Mouse (Mus musculus) lung, postnatal 0 days (tissue): ENCODE data around the gene Sltm. TPM values are rescaled to one million over a fixed set of nuclear protein-coding genes. Genes with fewer than 3 reads are reported as not detected.
"Not testable (repeated sequence)": the region's sequence is repeated elsewhere in the genome, so short reads cannot be mapped to it uniquely, and the experiment has no call there.

Source experiments
- ATAC-seq: fragments of 200-750 bp; cut with Nextera tagmentation; 2 replicates; pipeline ENCODE4 v1.8.0; 2017; ENCODE audit warnings: moderate library complexity
- DNase-seq: peaks from one replicate; pipeline ENCODE4 v3.0.0-alpha.2; 2016; ENCODE audit warnings: low spot score
- H3K27ac ChIP-seq: fragments of 300-500 bp; sonication (generic); 2 replicates; pipeline ENCODE4 v1.5.1; 2014; ENCODE audit warnings: antibody characterized with exemption, mild to moderate bottlenecking, low read length, mixed read lengths
- H3K27me3 ChIP-seq: fragments of 300-500 bp; sonication (generic); replicated peaks from 2 replicates; pipeline ENCODE4 v1.6.1; 2014; ENCODE audit warnings: low read length, mixed read lengths; ENCODE audit not compliant: insufficient read depth
- H3K36me3 ChIP-seq: fragments of 300-500 bp; sonication (generic); 2 replicates; pipeline ENCODE4 v1.6.1; 2014; ENCODE audit warnings: low read length, mixed read lengths; ENCODE audit not compliant: insufficient read depth
- H3K4me1 ChIP-seq: fragments of 300-500 bp; sonication (generic); 2 replicates; pipeline ENCODE4 v1.6.1; 2014; ENCODE audit warnings: antibody characterized with exemption, low read depth, low read length, mixed read lengths; ENCODE audit not compliant: insufficient read depth
- H3K4me2 ChIP-seq: fragments of 300-500 bp; sonication (generic); replicated peaks from 2 replicates; pipeline ENCODE4 v1.6.1; 2014; ENCODE audit warnings: low read depth, mild to moderate bottlenecking, low read length, moderate library complexity, mixed read lengths
- H3K4me3 ChIP-seq: fragments of 300-500 bp; sonication (generic); 2 replicates; pipeline ENCODE4 v1.5.1; 2014; ENCODE audit warnings: low read depth, low read length
- H3K9ac ChIP-seq: fragments of 300-500 bp; sonication (generic); replicated peaks from 2 replicates; pipeline ENCODE4 v1.6.1; 2014; ENCODE audit warnings: low read depth, mild to moderate bottlenecking
- H3K9me3 ChIP-seq: fragments of 300-500 bp; sonication (generic); 2 replicates; pipeline ENCODE4 v1.6.1; 2016; ENCODE audit warnings: low read length, mixed read lengths
- CTCF ChIP-seq: IDR thresholded peaks from 2 replicates; pipeline ENCODE4 v1.5.1; 2016; ENCODE audit warnings: antibody characterized with exemption, mild to moderate bottlenecking
- EP300 ChIP-seq: IDR thresholded peaks from 2 replicates; pipeline ENCODE4 v1.6.1; 2016; ENCODE audit warnings: antibody characterized with exemption, mild to moderate bottlenecking, control low read depth
- WGBS: fragments of 180-500 bp; shearing (Covaris S2); extraction: QIAGEN DNeasy Blood & Tissue Kit; methylation state at CpG from one replicate; pipeline ENCODE4 v1.1.7; 2014; 5-methylcytosine and 5-hydroxymethylcytosine counted together
- polyA plus RNA-seq: library from polyadenylated mRNA; unstranded; fragments of >200 nt; fragmentation: Nextera tagmentation; extraction: Ambion mirVana; gene quantifications from 2 replicates; pipeline ENCODE4 v1.2.1, GENCODE M21; 2015

Gene Sltm
- polyA plus RNA-seq, 1 experiment from 2014 or later, result 28.1 TPM

DNA sequence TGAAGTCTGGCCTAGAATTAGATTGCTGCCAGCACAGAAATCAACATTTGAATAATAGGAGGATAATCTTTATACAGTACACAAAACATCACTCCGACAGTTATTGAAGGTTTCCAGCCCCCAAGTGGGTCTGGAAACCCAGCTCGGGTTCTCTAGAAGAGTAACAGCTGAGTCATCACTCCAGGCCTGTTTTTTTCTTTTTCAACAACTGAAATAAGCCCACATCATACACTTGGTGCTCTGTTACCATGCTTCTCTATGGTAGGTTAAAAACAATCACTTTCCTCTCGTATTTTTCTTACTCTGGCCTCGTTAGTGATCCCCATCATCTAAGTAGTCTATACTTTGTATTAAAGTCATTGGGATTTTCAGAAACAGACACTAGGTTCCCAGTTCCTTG lies 5.8 kb downstream of the Sltm start:
- Histone ChIP-seq H3K36me3 (peaks cover 4% of the 10 kb centered on the region), H3K27ac (no peak overlapping the region), H3K27me3 (no peaks in the 10 kb centered on the region), H3K9ac (no peak overlapping the region), H3K4me1 (peaks cover 3% of the 10 kb centered on the region; the same call in 1 of the 2 replicates), H3K4me2 (no peak overlapping the region), H3K9me3 (no peaks in the 10 kb centered on the region), H3K4me3 (no peak overlapping the region)
- ATAC-seq (no peak), DNase-seq (no peak)
- TF ChIP-seq EP300 (no peak), CTCF (no peak)
- WGBS, result 74% methylated on average over 4 of the region's 4 CpGs

DNA sequence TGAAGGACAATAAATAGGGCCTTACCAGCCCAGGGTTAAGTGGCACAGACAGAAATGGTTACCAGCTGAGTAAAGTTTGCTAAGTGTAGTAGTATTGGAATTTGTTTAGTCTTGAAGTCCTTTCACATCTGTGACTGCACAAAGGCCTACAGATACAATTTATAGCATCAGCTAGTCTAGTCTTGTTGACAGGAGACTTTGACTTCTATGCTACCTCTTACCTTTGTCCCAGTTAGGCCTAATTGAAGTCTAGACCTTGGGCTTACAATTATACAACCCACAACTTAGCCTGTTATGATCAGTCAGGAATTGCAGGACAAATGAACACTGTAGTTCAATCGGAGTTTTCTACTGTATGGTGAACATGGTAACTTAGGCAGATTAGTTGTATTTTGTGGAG lies 9.0 kb downstream of the Sltm start:
- no peaks in the 10 kb centered on the region for H3K4me1 ChIP-seq
- ATAC-seq, result no peak
- WGBS, result 92% methylated on average over 1 of the region's 1 CpGs
- H3K9me3 ChIP-seq, result no peaks in the 10 kb centered on the region
- H3K4me3 ChIP-seq, result no peak overlapping the region
- H3K9ac ChIP-seq, result no peak overlapping the region
- H3K27me3 ChIP-seq, result no peaks in the 10 kb centered on the region
- H3K4me2 ChIP-seq, result no peak overlapping the region
- DNase-seq, result no peak
- TF ChIP-seq EP300 (no peak), CTCF (no peak)
- no peak overlapping the region for H3K27ac ChIP-seq
- peaks cover 4% of the 10 kb centered on the region for H3K36me3 ChIP-seq

DNA sequence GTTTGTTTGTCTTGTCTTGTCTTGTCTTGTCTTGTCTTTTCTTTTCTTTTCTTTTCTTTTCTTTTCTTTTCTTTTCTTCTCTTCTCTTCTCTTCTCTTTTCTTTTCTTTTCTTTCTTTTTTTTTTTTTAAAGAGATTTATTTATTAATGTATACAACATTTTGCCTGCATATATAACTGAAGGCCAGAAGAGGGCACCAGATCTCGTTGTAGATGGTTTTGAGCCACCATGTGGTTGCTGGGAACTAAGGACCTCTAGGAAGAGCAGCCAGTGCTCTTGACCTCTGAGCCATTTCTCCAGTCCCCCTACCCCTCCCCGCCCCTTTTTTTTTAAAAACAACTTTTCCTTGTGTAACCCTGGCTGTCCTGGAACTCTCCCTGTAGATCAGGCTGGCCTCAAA lies 9.7 kb downstream of the Sltm start:
- H3K4me2 ChIP-seq, H3K4me1 ChIP-seq, H3K27me3 ChIP-seq, ATAC-seq, H3K27ac ChIP-seq, H3K4me3 ChIP-seq, H3K9ac ChIP-seq, H3K9me3 ChIP-seq, H3K36me3 ChIP-seq, DNase-seq: not testable (repeated sequence)
- 95% methylated on average over 2 of the region's 2 CpGs for WGBS

DNA sequence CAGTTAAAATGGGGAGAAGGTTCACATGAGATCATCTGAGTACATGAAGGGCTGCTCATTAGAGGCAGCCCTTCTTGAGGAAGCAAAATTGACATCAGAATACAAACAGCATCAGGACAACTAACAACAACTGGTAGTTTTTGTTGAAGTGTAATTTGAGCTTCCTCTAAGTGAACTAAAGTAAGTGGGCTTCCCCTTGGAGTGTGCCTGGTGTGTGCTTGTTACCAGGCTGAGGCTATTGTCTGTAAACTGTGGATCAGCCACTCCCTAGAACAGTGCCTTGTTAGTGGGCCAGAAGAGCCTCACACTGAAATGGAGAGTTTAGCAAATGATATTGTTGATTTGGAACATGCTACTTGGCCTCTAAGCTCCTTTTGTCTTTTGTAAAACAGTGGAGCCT lies 12.9 kb downstream of the Sltm start:
- Histone ChIP-seq H3K27me3 (no peaks in the 10 kb centered on the region), H3K4me2 (no peak overlapping the region), H3K9ac (no peak overlapping the region), H3K36me3 (peaks cover 4% of the 10 kb centered on the region; the same call in 1 of the 2 replicates), H3K27ac (no peak overlapping the region), H3K9me3 (no peaks in the 10 kb centered on the region), H3K4me3 (no peak overlapping the region), H3K4me1 (no peaks in the 10 kb centered on the region)
- no peak for DNase-seq
- no peak for ATAC-seq
- TF ChIP-seq EP300 (no peak), CTCF (no peak)

DNA sequence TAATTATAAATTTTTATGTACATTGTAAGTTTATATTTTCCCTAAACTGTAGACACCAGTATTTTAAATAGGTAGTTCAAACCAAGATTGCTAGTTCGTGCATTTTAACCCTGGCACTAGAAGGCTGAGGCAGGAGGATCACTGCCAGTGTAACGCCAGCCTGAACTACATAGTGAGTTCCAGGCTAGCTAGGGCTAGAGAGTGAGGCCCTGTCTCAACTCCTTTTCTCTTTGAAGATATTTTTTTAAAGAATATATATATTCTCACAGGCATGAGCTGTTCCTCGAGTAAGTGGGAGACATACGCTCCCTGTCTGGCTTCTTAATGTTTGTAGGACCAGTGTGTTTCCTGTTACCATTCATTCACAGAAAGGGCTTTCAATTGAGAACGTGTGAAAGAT lies 14.2 kb downstream of the Sltm start:
- DNase-seq (no peak), ATAC-seq (no peak)
- 82% methylated on average over 5 of the region's 5 CpGs for WGBS
- TF ChIP-seq EP300, result no peak
- TF ChIP-seq CTCF, result no peak
- H3K27ac ChIP-seq, result no peak overlapping the region
- H3K9ac ChIP-seq, result no peak overlapping the region
- H3K4me2 ChIP-seq, result no peak overlapping the region
- H3K4me3 ChIP-seq, result no peak overlapping the region
- no peaks in the 10 kb centered on the region for H3K9me3 ChIP-seq
- peaks cover 4% of the 10 kb centered on the region; the same call in 1 of the 2 replicates for H3K36me3 ChIP-seq
- H3K4me1 ChIP-seq, result no peaks in the 10 kb centered on the region
- H3K27me3 ChIP-seq, result no peaks in the 10 kb centered on the region

DNA sequence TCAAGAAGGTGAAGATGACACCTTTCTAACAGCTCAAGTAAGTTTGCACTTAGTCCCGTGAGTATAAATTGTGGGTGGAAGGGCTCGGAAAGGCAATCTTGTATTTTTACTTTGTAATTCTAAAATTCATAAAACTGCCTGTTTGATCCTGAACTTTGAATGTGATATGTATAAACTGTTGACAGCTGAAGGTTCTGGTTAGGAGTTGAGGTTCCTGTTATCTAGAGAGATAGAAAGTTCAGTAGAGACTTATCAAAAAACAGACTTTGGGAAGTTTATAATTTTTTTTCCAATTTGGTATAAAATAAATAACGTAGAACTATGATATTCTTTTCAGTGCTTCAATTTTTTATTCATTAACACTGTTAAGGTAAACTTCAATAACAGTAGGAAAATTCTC lies 20.3 kb downstream of the Sltm start:
- WGBS, result 84% methylated on average over 3 of the region's 3 CpGs
- DNase-seq (no peak), ATAC-seq (no peak)

DNA sequence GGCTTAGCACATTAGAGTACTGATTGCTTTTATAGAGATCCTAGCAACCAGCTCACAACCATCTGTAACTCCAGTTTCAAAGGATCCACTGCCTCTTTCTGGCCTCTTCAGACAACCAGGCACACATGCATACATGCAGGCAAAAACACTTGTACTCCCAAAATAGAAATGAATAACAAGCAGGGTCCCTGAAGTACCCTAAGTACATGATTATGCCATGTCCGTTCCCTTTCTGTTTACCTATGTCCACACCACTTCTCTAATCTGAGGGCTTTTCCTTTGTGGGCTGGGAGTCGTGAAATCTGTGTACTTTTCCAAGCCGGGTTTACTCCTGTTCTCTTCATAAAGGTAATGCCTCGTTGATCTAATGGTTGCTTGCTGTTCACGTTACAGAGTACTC lies 25.1 kb downstream of the Sltm start:
- H3K9ac ChIP-seq, result no peak overlapping the region
- H3K9me3 ChIP-seq, result no peaks in the 10 kb centered on the region
- ATAC-seq (peak; percentile 89), DNase-seq (peak; percentile 86)
- peaks cover 5% of the 10 kb centered on the region; the same call in 1 of the 2 replicates for H3K4me1 ChIP-seq
- H3K36me3 ChIP-seq, result no peaks in the 10 kb centered on the region
- H3K4me2 ChIP-seq, result no peak overlapping the region
- WGBS, result 63% methylated on average over 5 of the region's 5 CpGs
- H3K27me3 ChIP-seq, result no peaks in the 10 kb centered on the region
- TF ChIP-seq EP300 (peak; percentile 78), CTCF (no peak)
- no peak overlapping the region for H3K4me3 ChIP-seq
- no peak overlapping the region for H3K27ac ChIP-seq

More for the DNA sequence above, 20.3 kb downstream of the Sltm start:
- Histone ChIP-seq H3K4me3 (no peak overlapping the region), H3K27me3 (no peaks in the 10 kb centered on the region), H3K9me3 (no peaks in the 10 kb centered on the region), H3K9ac (no peak overlapping the region), H3K4me1 (no peaks in the 10 kb centered on the region), H3K27ac (no peak overlapping the region), H3K4me2 (no peak overlapping the region), H3K36me3 (no peaks in the 10 kb centered on the region)
- TF ChIP-seq CTCF (no peak), EP300 (no peak)
